Mouse (Mus musculus): ENCODE results near the gene Ckap5.
"Not testable (repeated sequence)": the region's sequence is repeated elsewhere in the genome, so short reads cannot be mapped to it uniquely, and the experiment has no call there.

Gene Ckap5

GRCm38 (mm10) chr2:91609370-91609769 is 82.8 kb downstream of the Ckap5 start:
- in situ Hi-C loops (cut with MboI; ENCODE audit: unreplicated experiment in 2 of 2) = not testable (repeated sequence)

- in situ Hi-C loops (cut with MboI; ENCODE audit: unreplicated experiment in 2 of 2) = no loop called here
Observed at GRCm38 (mm10) chr2:91622356-91622755, 95.8 kb downstream of the Ckap5 start.

- in situ Hi-C loops (cut with MboI; ENCODE audit: unreplicated experiment in 2 of 2) = not testable (repeated sequence)
Observed at GRCm38 (mm10) chr2:91623366-91623765, 96.8 kb downstream of the Ckap5 start.

- in situ Hi-C loops (cut with MboI; ENCODE audit: unreplicated experiment in 2 of 2) = no loop called here
Observed at GRCm38 (mm10) chr2:91627486-91627885, 100.9 kb downstream of the Ckap5 start.

GRCm38 (mm10) chr2:91628171-91628570 is 101.6 kb downstream of the Ckap5 start:
- in situ Hi-C loops (cut with MboI; ENCODE audit: unreplicated experiment in 2 of 2) = no loop called here

- in situ Hi-C loops (cut with MboI; ENCODE audit: unreplicated experiment in 2 of 2) = no loop called here
Observed at GRCm38 (mm10) chr2:91629682-91630081, 103.1 kb downstream of the Ckap5 start.

- in situ Hi-C loops (cut with MboI; ENCODE audit: unreplicated experiment in 2 of 2) = no loop called here
Observed at GRCm38 (mm10) chr2:91630384-91630783, 103.8 kb downstream of the Ckap5 start.

- in situ Hi-C loops (cut with MboI; ENCODE audit: unreplicated experiment in 2 of 2) = no loop called here
Observed at GRCm38 (mm10) chr2:91631826-91632225, 105.3 kb downstream of the Ckap5 start.

GRCm38 (mm10) chr2:91632316-91632715 is 105.8 kb downstream of the Ckap5 start:
- in situ Hi-C loops (cut with MboI; ENCODE audit: unreplicated experiment in 2 of 2) = no loop called here

- in situ Hi-C loops (cut with MboI; ENCODE audit: unreplicated experiment in 2 of 2) = no loop called here
Observed at GRCm38 (mm10) chr2:91633334-91633977, 106.9 kb downstream of the Ckap5 start.

- in situ Hi-C loops (cut with MboI; ENCODE audit: unreplicated experiment in 2 of 2) = no loop called here
Observed at GRCm38 (mm10) chr2:91634841-91635240, 108.3 kb downstream of the Ckap5 start.

- in situ Hi-C loops (cut with MboI; ENCODE audit: unreplicated experiment in 2 of 2) = no loop called here
Observed at GRCm38 (mm10) chr2:91635486-91635885, 108.9 kb downstream of the Ckap5 start.

GRCm38 (mm10) chr2:91636229-91636628 is 109.7 kb downstream of the Ckap5 start, which contains the start of gene F2:
F2 (minus strand) TSS chr2:91636414.
- in situ Hi-C loops (cut with MboI; ENCODE audit: unreplicated experiment in 2 of 2) = no loop called here

- in situ Hi-C loops (cut with MboI; ENCODE audit: unreplicated experiment in 2 of 2) = no loop called here
Observed at GRCm38 (mm10) chr2:91636727-91637338, 110.3 kb downstream of the Ckap5 start.

- in situ Hi-C loops (cut with MboI; ENCODE audit: unreplicated experiment in 2 of 2) = no loop called here
Observed at GRCm38 (mm10) chr2:91638931-91639330, 112.4 kb downstream of the Ckap5 start.

- in situ Hi-C loops (cut with MboI; ENCODE audit: unreplicated experiment in 2 of 2) = no loop called here
Observed at GRCm38 (mm10) chr2:91642825-91643415, 116.4 kb downstream of the Ckap5 start.

GRCm38 (mm10) chr2:91644021-91644420 is 117.5 kb downstream of the Ckap5 start:
- in situ Hi-C loops (cut with MboI; ENCODE audit: unreplicated experiment in 2 of 2) = no loop called here

- in situ Hi-C loops (cut with MboI; ENCODE audit: unreplicated experiment in 2 of 2) = no loop called here
Observed at GRCm38 (mm10) chr2:91645354-91645753, 118.8 kb downstream of the Ckap5 start.

GRCm38 (mm10) chr2:91645811-91646210 is 119.2 kb downstream of the Ckap5 start:
- in situ Hi-C loops (cut with MboI; ENCODE audit: unreplicated experiment in 2 of 2) = no loop called here

- in situ Hi-C loops (cut with MboI; ENCODE audit: unreplicated experiment in 2 of 2) = no loop called here
Observed at GRCm38 (mm10) chr2:91646733-91647132, 120.2 kb downstream of the Ckap5 start.

- in situ Hi-C loops (cut with MboI; ENCODE audit: unreplicated experiment in 2 of 2) = no loop called here
Observed at GRCm38 (mm10) chr2:91649152-91649551, 122.6 kb downstream of the Ckap5 start.
